Mouse (Mus musculus) lung, postnatal 4 days (tissue): Measurements from ENCODE around the gene Gm37240.
"Not testable (repeated sequence)": the region's sequence is repeated elsewhere in the genome, so short reads cannot be mapped to it uniquely, and the experiment has no call there.

Experiments
- DNase-seq, 2 experiments: peaks; one replicate each; pipeline ENCODE4 v3.0.0; 2021

Gene Gm37240

DNA sequence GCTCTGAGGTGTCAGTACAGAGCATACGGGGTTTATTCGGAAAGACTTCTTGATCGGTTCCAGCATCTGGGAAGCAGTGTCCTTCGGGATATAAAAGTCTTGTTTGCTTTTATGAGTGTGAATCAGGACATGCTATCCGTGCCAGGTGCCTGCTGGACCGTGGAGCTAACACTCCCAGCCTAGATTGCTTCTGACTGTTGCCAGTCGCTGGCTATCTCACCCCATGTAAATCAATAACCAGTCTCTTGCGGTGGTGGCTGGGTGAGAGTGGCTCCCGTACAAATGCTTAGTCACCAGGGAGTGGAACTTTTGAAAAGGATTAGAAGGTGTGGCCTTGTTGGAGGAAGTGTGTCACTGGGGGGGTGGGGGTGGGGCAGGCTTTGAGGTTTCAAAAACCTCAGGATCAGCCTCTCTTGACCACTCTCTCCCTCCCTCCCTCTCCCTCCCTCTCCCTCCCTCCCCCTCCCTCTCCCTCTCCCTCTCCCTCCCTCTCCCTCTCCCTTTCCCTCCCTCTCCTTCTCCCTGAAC lies 1277.1 kb downstream of the Gm37240 start:
- DNase-seq: no peak

DNA sequence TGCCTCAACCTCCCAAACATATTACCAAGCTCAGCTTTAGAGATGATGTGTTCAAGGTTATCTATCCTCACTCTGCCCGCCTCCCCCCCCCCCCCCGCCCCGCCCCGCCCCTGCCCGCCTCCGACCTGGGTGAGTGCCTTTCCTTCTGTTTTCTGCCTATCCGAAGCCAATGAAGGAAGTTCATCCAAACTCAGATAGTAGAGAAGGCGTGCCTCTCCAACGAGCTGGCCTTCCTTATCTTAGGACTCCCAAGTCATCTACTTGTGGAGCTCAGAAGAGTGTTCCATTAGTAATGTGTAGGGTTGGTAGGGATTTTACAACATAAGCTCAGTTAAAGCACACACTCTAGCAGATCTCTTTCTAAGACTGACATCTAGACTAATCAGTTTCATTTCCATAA lies 1284.1 kb downstream of the Gm37240 start:
- no peak for DNase-seq

DNA sequence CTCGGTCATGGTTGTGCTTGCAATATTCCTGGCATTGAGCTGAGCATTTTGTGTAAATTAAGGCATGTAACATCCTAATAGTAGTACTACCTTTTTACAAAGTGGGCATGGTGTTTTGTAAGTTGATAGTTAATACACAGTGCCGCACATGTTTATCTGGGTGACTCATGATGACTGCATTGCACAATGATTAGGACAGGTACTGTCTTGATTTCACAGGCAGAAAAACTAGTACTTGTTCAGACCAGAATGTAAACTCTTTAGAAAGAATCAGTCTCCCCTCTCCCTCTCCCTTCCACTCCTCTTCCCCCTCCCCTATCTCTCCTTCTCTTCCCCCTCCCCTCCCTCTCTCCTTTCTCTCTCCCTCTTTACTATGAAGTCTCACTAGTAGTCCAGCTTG lies 1284.6 kb downstream of the Gm37240 start:
- DNase-seq: no peak

DNA sequence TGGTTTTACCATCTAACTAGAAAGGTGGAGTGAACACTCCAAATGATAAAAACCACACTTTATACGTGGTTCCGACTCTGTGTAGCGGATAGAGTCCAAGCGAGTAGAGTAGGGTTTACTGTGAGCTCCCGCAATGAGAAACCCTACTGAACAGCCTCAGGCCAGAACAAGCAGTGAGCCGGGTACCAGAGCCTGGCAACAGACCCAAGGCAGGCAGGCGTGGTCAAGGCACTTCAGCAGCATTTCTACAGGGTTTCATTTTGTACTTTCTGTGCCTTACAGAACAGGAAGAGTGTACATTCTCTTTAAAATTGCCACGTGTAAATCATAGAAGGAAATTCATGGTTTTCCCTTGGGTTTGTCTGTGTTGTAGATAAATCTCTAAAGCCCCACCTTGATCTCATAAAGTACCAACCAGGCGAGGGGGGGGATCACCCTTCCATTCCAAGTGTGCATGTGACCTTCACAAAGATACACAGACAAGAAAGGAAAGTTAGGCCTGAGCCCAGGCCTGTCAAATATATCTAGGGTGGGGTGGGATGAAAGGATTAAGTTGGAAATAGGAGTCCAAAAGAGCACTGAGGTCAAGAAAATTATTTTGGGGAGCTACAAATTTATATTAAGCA lies 1285.3 kb downstream of the Gm37240 start:
- DNase-seq: no peak

DNA sequence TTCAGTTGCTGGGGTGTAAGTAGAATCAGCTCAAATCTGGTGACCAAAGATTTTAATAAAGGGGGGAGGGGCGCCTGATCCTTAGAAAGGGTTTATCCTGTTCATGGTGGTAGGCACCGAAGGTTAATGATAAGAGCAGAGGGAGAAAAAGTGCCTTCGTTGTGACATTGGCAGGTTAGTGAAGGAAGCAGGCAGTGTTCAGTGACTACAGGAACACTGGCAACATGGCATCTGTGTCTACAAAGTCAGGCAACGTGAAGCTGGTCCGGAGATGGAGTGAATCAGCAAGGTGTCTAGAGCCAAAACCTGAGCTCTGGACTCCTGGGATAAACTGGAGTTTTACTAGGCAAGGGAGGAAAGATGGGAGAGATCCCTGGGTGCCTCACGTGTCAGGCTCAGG lies 1288.6 kb downstream of the Gm37240 start:
- no peak for DNase-seq

DNA sequence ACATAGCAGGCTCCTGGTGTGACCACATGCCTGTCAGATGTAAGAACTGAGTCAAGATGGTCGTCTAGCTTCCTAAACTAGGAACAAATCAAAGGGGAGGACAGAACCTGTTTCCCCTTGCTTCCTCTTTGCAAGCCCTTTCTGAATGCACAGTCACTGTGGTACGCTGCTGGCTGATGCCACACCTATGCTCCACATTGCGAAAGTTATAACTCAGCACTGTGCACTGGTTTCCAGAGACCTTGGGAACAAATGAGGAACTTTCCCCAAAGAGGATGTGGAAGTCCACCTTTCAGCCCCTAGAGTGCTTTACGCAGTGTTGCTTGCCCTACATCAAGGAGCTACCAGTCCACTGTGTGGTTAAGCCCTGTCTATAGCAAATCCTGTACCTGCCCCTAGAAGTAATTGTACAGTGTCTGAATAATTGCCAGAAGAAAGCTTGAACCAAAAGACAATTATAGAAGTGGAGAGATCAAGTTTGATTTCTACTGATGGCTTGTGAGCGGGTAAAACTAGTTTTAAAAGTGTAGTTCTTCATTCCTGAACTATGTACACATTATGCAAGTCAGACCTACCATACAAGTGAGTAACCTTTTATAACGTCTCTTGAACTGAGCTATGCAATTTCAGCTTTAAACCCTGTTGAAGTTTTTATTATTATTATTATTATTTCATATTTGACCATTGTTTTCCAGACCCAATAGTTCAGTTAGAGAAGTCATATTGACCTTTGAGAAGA lies 1289.2 kb downstream of the Gm37240 start:
- peak; percentile 54 to 62 for DNase-seq

DNA sequence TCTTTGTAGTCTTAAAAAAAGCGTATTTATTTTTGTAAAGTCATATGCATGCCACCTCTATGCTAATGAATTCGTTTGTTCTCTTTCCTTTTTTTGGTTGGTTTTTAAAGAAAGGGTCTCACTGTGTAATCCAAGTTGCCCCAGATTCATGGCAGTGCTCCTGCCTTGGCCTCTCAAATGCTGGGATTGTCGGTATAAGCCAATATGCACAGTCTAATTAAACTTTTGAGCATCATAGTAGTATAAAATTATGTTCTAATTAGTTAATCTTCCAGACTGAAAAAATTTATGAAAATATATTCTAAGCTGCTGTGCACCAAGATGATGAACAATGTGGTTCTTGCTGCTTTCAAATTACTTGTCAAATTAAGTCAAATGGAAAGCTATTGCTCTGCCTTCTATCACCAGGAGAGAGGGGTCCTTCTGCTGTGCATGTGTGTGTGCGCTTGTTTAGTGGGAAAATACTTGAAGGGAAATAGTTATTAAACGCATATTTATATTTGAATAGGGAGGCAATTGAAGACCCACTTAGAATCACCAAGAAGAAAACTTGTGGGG lies 1291.6 kb downstream of the Gm37240 start:
- DNase-seq: no peak

DNA sequence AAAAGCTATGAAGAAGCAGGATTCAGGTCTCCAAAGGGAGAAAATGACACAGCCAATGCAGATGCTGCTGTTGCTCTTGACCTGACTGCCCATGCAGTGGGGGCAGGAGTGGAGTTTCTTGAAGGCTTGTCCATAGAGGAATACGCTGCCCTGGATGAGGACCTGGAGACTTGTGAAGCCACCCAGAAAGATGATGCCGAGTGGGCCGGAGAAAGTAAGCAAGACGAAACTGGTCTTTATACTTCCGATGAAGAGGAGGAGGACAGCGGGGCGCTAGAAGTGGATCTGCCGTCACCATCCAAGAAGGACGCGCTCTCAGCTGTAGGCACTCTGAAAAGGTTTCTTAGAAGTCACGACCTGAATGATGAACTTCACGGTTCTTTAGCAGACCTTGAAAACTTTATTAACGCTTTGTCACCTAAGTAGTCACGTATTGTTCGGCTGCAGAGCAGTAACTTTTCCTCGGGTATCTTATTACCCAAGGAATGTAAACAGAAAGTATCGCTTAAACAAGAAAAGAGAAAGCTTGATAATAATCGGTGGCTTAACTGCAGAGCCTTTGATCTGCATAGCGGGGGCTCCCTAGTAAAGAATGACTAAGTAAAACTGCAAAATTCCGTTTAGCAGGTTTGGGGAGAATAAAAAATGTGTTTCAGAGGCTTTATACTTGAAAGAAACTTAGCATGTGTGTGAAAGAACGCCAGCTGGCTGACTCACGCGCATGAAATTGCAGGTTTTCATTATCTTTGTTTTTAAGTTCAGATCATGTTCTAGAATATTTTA lies 1292.2 kb downstream of the Gm37240 start:
- no peak for DNase-seq

DNA sequence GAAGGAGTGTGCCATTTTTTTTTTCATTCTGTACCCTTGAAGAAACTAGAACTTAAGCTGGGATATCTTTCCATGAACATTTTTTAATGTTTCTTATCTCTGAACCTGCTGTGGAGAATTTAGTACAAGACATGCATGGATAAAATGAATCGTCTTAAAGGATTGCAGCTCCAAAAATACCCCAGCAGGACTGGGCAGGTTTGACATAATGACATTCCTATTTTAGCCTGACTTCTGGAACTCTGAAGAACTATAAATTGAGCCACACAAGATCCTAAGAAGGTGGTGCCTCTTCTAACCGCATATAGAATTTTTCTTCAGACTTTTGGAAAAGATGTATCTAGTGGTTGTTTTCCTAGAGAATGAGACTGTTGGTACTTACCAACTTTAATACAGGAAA lies 1294.0 kb downstream of the Gm37240 start, which contains the start of gene Tigd4:
TSS of gene Tigd4 (plus strand) at position 301 of the 400 bp plus-strand sequence.
- no peak for DNase-seq

DNA sequence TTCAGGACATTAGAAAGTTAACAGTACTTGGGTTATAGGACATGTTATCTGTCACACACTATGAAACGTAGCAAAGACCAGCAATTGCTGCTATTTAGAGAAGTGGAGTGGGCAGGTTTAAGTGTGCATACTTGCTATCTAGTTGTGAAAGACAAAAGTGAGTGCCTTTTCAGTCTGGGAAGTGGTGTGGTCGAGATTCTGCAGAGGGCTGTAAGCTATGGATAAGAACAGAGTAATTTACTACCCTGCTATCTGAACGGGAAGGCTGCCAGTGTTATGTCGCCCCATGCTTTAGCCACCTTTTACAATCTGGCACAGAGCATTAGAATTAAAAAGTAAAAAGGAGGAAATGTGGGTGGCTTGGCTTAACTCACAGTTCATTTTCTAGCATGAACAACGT lies 1300.6 kb downstream of the Gm37240 start:
- no peak for DNase-seq

DNA sequence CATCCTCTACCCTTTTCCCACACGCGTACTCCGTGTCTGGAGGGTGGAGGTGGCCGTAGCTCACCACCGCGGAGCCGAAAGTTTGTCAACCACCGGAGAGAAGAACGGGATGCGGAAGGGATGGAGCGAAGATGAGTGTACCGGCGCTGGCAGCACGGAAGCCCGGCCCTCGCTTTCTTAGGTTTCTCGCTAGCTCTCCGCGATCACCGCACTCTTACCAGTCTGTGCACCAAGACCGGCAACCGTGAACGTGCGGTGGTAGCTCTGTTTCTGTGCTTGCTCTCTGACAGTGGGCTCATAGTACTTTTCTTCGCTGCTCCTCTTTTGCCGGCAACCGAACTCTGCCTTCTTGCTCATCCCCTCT lies 1304.4 kb downstream of the Gm37240 start:
- DNase-seq: no peak

DNA sequence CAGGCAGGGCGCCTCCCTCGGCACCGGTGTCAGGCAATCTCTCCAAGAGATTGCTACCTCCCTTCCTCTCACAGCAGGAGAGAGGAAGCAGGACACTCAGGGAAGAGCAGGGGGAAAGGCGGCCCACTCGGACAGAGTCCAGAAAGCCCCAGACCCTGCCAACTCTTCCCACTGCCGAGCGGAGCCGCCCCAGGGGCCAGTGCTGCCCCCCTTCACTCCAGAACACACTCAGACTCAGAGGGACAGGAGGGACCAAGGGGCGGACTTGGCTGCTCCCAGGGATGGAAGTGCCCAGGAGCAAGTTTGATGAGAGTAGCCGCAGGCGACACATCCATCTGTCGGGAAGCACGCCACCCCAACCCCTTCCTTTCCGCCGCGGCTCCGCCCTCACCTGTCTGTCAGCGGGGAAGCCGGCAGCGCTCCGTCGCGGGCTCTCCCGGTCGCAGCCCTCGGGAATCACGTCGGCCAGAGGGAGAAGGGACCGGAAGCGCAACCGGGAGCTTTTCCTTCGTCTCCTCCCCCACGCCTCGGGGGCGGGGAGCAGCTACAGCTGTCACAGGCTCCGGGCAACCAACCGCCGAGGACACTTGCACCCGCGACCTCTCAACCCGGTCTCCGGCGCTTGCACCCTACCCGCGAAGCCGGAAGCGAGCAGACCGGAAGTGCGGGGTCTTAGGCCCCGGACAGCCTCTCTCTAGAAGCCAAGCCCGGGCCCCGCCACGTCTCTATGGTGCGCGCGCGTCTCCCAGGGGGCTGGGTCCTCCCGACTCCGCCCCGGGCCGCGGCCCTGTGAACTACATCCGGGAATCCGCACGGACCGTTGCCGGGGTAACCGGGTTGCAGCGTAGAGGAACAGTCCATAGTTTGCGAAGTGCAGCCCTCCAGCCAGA lies 1305.0 kb downstream of the Gm37240 start, which contains the start of gene Arfip1:
TSS of gene Arfip1 (minus strand) at position 603 of the 890 bp plus-strand sequence.
- DNase-seq: peak; percentile 98

DNA sequence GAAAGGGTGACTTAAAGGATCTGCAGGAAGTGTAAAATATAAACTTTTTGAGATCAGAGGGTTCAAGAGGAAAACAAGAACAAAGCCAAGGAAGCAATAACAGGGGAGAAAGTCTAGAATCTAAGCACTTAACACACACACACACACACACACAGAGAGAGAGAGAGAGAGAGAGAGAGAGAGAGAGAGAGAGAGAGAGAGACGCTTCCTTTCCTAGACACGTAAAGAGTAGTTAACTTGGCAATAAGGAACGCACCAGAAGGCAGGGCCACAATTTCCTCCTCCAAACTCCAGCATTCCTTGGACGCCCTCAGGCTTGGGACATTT lies 1305.7 kb downstream of the Gm37240 start:
- no peak for DNase-seq

DNA sequence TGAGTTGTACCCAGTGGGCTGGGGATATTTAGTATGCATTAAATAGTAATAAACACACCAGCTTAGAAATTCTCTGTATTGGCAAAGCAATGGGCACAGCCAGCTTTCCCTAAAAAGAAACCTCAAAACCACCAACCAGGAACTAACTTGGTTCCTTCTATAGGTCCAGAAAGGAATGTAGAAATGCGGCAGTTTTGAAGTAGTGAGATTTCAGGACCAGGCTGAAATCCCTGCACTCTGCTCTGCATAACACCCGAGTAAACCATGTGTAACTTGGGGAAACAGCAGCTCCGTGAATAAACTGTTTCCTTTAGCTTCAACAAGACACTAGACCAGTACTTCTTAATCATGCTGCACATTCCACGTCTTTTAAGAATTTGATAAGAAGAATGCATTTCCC lies 1306.6 kb downstream of the Gm37240 start:
- no peak for DNase-seq

DNA sequence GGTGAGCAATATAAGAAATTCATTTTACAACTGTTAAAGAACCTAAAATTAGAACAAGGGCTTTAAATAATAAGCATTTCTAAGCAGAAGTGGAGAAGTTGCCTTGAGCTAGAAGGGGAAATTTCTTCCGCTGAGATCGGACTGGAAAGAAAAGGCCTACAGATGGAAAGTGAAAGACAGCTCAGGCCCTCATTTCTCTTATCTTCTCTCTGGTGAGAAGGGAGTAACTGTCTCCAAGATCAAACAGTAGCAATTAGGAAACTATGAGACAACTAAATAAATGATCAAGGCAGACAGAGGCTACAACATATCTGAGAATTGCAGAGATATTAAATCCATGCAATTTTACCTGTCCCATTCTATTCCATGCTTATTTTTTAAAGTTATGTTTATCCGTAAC lies 1316.8 kb downstream of the Gm37240 start:
- no peak for DNase-seq

DNA sequence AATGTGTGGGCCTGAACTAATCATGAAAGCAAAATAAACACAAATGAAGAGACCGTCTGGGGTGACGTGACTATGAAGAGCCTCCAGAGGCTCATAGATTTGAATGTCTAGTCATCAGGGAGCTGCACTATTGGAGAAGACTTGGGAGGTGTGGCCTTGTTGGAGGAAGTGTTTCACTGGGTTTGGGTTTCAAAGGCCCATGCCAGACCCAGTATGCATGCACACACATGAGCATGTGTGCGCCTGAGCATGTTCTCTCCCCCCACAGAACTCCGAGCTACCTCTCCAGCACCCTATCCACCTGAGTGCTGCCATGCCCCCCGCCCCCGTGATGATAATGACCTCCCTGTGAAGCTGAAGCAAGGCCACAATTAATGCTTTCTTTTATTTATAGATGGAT lies 1317.7 kb downstream of the Gm37240 start:
- DNase-seq: no peak

DNA sequence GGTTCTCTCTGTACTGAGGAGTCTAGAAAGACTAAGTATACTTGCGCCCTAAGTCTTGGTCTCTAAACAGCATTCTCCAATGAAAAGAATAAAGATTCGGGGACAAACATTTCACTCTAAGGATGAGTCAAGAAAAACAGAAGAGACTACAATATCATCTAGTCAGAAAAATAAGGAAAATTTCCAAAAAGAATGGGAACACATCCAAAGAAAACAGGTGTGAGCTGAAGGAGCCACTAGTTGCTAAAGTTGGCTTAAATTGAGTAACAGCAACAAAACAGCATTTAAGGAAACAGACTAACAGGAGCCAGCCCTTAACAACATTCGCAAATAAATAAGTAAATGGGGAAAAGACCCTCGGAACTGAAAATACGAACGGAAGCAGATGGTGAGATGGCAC lies 1318.8 kb downstream of the Gm37240 start:
- DNase-seq: no peak

DNA sequence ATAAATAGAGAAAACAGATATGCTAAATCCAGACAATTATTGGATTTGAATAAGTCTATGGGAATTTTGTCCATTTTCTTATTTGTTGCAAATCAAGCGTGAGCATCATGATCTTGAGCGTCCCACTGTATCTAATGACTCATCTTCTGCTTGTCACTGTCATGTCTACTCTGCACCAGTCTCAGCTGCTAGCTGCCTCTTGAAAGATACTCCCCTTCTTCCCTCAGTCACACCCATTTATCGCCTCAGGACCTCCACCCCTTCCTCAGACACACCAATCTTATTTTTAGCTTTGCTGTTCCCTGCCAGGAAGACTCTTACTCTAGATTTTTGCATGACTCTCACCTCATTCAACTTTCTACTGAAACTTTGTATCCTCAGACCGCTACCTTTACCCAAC lies 1323.9 kb downstream of the Gm37240 start:
- DNase-seq: no peak

DNA sequence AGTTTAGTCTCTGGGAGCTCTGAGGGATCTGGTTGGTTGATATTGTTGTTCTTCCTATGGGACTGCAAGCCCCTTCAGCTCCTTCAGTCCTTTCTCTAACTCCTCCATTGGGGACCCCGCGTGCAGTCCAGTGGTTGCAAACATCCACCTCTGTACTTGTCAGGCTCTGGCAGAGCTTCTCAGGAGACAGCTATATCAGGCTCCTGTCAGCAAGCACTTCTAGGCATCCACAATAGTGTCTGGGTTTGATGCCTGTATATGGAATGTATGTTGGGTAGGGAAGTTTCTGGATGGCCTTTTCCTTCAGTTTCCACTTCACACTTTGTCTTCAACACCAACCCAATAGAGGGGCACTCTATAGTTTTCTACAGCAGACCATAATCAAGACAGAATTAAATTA lies 1324.4 kb downstream of the Gm37240 start:
- DNase-seq: not testable (repeated sequence)

DNA sequence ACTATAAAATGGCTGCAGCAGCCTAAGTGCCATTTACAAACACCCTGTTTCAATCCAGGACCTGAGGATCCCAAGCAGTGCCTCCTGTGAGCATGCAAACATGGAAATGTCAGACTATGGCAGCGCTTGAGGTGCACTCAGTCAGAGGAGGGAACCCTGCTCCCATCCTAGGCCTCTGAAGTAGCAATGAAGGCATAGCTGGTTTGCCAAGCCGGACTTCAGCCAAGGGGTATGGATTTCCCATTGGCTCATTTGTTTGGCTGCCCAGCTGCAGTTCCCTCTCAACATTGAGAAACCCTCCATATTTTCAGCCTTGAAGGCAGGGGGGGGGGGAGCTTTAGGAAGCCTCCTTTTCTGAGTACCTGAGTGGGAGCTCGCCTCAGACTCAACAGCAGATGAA lies 1329.0 kb downstream of the Gm37240 start:
- DNase-seq: no peak

DNA sequence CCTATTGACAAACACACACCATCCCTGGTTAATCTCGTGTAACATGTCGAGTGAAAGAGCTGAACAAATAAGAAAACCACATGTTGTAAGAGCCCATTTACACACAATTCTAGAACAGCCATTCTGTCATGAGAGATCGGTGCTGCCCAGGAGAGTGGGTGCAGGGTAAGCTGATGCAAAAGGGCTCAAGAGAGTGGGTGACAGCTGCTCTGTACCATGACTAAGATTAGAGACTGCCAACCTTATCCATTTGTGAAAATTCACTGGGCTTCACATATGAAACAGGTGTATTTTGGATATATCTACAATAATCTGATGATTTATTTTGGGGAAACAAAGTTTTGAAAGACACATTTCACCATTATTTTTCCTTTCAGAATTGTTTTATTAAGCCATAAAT lies 1331.5 kb downstream of the Gm37240 start:
- no peak for DNase-seq

DNA sequence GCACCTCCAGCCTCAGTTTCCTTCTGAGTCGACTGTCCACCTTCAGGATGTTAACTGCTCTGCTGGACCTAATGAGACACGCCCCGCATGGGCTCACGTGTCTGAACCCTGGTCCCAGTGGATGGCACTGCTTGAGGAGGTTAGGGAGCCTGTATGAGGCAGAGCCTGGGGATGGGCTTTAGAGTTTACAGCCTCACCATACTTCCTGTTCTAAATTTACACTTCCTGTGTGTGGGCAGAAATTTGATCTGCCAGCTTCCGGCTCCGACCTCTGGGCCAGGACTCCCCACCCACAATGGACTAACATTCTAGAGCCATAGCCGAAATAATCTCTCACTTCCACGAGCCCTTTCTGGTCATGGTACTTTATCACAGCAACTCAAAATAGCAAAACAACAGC lies 1340.1 kb downstream of the Gm37240 start:
- DNase-seq: peak; percentile 25 to 26
